Mouse (Mus musculus) large intestine, adult 2 months (tissue): ENCODE data around the gene Tet2. TPM values are rescaled to one million over a fixed set of nuclear protein-coding genes. Genes with fewer than 3 reads are reported as not detected.
"Not testable (repeated sequence)": the region's sequence is repeated elsewhere in the genome, so short reads cannot be mapped to it uniquely, and the experiment has no call there.

Experiments
- DNase-seq: peaks from one replicate; pipeline ENCODE4 v3.0.0-alpha.2; 2012; ENCODE audit warnings: low read depth, low spot score
- WGBS: fragments of 180-500 bp; shearing (Covaris S2); methylation state at CpG from one replicate; pipeline ENCODE4 v1.1.7; 2018; 5-methylcytosine and 5-hydroxymethylcytosine counted together
- polyA plus RNA-seq: library from polyadenylated mRNA; depleted of rRNA; stranded (reverse); fragments of >200 nt; gene quantifications from 2 replicates; pipeline ENCODE4 v1.2.3, GENCODE M21; 2012; rRNA removed

Gene Tet2
- 3.7 and 9.7 TPM in 2 replicates for polyA plus RNA-seq

DNA sequence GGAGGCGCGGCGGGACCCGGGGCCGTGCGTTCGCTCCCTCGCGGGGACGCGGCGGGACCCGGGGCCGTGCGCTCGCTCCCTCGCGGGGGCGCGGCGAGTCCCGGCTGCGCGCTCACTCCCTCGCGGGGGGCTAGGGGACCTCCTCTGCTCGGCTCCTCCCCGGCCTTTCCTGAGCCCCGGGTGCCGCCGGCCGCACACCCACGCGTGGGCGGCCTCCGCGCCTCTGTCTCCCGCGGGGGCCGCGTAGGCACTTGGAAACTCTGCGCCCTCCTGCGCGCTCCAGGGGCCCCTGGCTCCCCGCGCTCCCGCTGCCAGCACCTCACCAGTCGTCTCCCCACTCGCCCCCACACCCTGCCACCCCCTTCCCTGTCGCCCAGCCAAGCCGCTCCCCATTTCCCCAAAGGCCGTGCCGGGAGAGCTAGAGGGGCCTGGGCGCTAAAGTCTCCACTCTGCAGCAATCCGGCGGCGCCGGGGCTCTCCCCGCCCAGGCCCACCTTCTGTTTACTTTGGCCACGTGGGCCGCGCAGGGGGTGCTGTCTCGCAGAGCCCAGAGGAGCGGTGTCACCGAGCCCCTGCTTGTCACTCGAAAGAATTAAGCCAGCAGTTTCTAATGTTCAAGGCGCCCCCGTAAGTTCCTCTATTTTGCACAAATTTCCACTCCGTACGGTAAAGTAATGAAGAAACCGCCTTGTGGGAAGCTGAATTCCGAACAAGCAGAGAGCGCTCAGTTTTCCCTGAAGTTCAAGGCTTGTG, at the start of gene Tet2:
Gene Tet2 (minus strand): TSS at position 589 of the 753 bp plus-strand sequence.
- 1% methylated on average over 73 of the region's 73 CpGs for WGBS
- DNase-seq: no peak

DNA sequence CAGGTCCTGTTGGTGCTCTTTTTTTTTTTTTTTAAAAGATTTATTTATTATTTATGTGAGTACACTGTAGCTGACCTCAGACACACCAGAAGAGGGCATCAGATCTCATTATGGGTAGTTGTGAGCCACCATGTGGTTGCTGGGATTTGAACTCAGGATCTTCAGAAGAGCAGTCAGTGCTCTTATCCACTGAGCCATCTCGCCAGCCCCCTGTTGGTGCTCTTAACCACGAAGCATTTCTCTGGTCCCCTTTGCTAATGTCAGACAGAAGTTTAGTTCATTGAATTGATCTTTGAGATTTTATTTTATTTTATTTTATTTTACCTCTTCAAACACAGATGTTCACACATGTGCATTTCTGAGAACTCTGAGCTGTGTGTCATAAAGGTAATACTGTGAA, 48.1 kb upstream of the Tet2 start:
- DNase-seq: not testable (repeated sequence)
- WGBS: 88% methylated on average over 2 of the region's 2 CpGs

DNA sequence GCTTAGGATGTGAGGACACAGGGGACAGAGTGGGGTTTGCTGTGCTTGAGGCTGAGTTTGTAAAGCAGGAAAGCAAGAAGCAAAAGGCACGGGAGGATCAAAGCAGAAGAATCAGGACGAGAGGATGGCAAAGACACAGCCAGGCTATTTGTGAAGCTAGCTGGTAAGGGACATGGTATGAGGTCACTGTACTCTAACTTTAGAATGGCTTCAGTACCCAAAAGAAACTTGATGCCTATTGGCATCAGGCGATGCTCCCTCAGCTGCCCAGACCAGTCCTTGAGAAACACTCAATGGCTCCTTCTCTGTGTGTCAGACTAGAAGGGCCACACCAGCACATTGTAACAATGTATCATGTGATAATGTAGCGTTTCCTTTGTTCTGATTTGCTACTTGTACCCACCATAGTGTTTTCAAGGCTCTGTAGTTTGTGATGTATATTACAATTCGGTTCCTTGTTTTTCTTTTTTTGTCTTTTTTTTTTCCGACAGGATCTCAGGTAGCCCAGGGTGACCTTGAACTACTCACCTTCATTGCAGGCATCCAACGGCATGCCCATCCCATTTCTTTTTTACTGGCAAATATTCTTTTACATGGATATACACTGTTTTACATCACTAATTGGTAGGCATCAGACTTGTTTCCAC, 45.7 kb upstream of the Tet2 start:
- WGBS: 74% methylated on average over 7 of the region's 7 CpGs
- DNase-seq: no peak

DNA sequence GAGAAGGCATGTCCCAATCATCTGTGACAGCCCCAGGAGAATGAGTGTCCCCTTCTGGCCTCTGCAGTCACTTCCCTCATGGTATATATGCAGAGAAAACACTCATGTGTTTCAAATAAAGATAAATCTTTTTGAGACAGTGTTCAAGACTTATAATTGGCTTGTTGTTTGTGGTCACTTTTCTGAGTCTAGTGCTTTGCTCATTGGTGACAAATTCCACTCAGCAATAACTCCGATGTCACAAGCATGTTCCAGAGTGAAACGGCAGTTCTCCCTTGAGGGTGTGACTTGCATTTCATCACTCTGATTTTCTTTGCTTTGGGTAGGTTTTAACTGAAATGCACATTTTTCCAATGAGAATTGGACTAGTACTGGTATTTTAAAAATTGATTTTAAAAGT, 40.1 kb upstream of the Tet2 start:
- no peak for DNase-seq
- 63% methylated on average over 2 of the region's 2 CpGs for WGBS

DNA sequence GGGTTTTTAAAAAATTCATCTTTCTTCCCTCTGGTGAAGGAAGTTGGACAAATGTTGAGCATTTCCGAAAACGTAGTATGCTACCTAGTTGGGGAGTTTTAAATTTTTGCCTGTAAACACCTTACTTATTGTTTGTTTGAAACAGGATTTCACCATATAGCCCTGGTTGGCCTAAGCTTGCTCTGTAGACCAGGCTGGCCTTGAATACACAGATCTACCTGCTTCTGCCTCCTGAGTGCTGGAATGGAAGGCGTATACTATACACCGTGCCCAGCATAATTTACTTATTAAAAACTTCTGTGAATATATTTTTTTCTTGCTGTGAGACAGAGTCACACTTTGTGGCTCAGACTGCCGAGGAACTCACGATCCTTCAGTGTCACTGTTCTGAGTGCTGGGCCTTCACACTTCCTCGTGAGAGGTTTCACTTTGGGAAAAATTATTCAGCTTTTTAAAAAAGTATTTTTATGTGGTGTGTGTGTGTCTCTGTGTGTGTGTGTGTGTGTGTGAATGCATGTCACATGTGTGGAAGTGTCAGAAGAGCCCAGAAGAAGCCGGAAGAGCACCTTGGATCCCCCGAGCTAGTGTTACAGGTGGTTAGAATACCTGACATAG, 38.6 kb upstream of the Tet2 start:
- WGBS: 80% methylated on average over 9 of the region's 9 CpGs
- DNase-seq: no peak

DNA sequence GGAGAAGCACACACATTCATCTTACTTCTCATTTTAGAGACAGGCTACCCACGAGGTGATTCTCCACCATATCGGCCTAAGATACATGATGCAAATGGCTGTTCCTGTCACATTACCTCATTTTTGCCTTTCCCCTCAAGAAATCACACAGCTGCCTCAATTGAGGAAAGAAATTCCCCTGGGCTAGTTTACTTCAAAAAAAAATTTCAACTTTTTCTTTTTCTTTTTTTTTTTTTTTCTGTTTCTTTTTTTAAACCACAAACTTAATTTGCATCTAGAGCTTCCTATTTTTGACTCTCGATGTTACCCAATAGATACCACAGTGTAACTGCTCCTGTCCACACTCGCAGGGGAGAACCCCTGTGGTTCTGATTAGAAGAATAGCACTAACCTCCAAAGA, 38.0 kb upstream of the Tet2 start:
- 72% methylated on average over 4 of the region's 4 CpGs for WGBS
- no peak for DNase-seq

DNA sequence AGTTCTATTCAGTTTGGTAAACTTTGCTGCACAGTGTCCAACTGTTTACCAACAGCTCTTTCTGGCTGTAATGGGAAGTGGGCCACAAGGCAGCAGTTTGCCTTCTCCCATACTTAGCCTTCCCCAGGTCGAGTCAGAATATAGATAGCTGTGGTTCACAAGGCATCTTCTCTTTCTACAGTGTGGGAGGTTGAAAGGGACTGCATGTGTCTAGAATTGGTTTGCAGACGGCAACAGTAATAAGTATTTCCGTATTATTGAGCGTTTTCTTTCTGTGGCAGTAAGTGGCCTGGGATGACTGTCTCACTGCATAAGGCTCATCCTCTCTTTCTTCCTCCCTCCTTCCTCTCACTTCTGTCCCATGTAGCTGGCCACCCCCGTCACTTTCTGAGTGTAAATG, 37.2 kb upstream of the Tet2 start:
- WGBS: 75% methylated on average over 5 of the region's 5 CpGs
- no peak for DNase-seq

DNA sequence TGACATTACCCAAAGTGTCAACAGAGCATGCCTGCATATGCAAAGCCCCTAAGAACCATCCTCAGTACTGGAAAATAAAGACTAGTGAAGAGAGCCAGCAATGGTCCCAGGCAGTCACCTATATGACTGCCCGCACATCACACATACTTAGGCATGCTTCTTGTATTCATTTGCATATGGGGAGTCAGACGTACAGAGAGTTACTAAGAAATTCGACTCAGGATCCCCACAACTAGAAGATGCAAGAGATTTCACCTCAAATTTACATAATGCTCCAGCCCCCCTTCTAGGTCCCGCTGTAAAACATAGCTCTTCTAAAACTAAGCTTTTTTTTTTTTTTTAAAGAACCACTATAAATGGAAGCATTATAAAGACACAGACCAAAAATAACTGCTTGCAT, 36.6 kb upstream of the Tet2 start:
- WGBS: 76% methylated on average over 4 of the region's 4 CpGs
- no peak for DNase-seq

DNA sequence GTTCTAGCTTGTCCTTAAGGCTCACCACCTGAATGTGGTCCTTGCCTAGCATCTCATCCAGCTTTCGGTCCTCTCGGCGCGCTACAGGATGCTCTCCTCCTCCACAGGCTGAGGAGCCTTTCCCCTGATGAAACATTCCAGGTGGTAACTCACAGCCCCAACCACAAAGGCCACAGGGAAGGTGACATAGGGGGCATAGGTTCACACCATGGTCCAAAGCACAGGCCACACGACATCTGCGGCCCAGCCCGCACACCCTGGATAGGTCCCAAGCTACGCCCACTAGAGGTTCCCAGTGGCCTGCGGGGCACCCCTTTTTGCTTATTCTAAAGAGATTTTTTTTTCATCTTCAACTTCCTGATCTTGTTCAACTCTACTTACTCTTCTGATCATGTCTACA, 34.7 kb upstream of the Tet2 start:
- WGBS: 87% methylated on average over 9 of the region's 9 CpGs
- no peak for DNase-seq

DNA sequence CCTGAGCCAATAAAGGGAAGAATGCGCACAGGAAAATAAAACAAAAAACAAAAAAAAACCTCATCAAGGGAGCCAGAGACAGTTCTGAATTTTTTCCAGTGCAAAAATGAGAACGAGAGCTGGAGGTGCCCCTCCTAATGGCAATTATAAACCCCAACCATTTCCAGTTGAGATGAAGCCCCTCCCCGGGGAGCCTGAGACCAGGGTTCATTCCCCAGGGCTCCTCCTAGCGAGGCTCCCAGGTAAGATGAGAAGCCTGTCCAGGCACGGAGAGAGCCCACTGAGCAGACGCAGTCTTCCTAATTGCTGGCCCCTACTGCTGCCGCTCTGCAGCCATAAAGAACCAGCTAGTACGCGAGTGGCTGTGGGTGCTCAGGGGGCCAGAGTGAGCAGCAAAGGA, 34.2 kb upstream of the Tet2 start:
- 40% methylated on average over 9 of the region's 9 CpGs for WGBS
- DNase-seq: no peak

DNA sequence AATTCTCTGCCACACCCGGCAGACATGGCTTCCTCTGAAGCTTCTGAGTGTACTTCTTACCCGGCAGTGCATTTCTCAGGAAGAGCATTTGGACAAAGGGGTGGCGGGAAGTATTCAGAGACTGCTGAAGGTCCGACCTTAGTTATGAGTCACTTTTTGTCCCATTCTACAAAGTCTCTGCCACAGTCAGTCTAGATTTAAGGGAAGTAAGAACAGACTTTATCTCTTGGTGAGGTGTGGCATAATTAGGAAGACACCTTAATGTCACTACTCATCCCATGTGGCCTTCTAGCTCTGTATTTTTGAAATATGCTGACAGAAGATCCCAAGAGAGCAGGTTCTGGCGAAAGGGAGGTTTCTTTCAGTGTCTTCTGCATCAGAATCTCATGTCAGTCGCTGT, 30.0 kb upstream of the Tet2 start:
- WGBS: 66% methylated on average over 6 of the region's 6 CpGs
- DNase-seq: no peak

DNA sequence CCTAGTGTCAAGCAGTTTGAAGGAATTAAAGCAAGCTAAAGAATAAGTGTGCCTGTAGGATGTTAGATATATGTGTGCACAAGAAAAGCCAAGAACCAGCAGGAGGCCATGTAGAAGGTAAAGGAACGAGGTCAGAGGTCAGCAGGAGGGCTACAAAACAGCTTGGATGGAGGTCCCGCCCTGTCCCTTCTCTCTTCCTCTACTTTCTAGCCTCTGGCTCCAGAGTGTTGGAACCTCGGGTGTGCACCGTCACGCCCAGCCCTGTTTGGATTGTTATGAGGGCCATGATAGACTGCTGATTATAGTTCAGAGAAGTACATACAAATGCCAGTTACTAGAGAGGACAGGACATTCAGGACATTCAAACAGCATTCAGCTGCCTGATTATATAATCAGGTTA, 27.0 kb upstream of the Tet2 start:
- DNase-seq: peak; percentile 21
- 38% methylated on average over 5 of the region's 5 CpGs for WGBS

DNA sequence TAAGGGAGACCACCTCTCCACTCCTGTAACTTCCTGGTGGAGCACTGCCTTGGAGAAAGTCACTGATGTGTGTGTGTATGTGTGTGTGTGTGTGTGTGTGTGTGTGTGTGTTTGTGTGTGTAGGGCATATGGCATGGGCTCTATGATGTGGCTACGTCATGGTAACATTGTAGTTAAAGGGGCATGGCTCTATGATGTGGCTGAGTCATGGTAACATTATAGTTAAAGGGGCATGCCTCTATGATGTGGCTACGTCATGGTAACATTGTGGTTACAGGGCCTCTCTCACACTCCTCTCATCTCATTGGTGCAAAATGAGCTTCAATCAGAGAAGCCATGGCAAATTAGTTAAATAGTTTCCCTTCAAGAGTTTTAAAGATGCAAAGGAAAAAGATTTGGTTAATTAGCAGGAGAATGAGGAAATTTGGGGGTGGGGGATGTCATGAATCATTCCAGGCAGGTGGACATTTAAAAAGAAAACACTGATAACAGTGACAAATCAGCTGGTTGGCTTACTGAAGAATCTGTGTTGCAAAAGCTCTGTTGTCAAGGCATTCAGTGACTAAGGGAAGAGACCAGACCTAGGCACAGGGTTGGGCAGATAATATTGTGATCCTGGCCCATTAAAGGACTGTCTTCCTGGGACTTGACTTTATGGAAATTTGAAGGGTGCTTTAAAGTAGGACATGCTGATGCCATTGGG, 18.7 kb upstream of the Tet2 start:
- no peak for DNase-seq
- WGBS: 74% methylated on average over 2 of the region's 2 CpGs

DNA sequence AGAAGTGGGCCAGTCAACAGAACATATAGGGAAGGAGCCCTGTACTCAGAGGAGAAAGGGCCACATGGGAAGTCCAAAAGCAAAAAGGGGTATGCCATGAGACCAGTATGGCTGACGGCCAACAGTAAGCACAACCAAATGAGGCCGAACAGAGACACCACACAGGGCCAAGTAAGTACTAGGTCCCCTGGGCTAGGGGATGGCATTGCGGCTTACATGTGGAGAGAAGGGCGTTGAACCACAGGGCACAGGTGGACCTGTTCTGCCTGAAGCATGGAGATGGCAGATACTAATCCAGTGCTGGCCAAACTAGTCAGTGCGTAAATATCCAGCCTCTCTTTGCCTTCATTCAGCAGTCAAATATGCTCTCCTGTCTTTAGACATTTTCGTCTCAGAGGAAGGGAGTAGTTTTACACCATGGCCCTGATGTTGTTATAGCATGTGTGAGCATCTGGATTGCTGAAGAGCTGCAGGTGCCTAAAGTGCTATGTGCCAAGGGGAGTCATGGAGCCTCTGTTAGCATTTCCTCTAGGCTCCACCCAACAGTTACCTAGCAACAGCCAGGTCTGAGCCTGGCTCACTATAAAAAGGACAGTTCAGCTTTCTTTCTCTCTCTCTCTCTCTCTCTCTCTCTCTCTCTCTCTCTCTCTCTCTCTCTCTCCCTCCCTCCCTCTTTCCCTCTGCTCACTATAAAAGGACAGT, 14.6 kb upstream of the Tet2 start:
- DNase-seq: no peak
- 82% methylated on average over 6 of the region's 6 CpGs for WGBS

DNA sequence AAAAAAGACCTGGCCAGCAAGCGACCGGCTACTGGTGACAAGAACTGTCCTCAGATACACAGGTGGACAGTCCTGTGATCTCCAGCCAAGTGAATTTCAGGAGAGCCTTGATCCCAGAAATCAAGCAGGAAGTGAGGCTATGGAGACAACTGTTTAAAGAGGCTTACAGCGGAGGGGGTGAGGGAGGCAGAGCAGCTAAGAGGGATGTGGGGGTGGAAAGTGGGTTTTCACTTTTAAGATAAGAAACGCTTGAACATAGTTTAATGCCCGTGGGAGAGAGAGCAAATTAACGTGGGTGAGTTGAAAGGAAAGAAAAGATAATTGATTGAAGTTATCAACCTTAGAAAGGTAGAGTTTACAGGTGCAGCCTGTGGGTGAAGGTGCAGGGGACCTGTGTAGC, 12.7 kb upstream of the Tet2 start:
- DNase-seq: no peak
- 49% methylated on average over 6 of the region's 6 CpGs for WGBS

DNA sequence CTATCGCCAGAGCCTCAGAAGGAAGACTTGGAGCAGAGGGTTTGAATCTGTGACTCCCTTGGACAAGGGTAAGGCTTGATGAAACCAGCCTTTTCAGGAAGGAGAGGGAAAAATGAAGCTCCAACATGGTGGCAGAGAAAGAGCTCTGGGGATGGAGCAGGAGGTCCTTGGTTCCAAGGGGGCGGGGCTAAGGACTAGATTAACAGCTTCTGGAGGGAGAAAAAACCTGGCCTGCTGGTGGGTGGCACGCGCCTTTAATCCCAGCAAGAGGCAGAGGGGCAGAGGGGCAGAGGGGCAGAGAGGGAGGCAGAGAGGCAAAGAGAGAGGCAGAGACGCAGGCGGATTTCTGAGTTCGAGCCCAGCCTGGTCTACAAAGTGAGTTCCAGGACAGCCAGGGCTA, 12.2 kb upstream of the Tet2 start:
- WGBS: 86% methylated on average over 7 of the region's 7 CpGs
- no peak for DNase-seq

DNA sequence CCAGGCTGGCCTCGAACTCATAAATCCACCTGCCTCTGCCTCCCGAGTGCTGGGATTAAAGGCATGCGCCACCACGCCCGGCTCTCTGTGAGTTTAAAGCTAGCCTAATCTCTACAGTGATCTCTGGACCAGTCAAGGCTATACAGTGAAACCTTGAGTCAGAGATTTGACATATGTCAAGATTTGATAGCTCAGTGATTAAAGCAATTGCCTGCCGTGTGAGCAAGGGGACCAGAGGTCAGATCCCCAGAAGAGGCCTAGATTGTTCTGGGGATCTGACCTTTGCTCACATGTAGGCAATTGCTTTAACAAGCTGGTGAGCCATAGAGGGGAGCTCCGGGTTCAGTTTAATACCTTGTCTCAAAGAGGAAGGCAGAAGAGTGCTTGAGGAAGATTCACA, 10.4 kb upstream of the Tet2 start:
- no peak for DNase-seq
- WGBS: 58% methylated on average over 7 of the region's 7 CpGs

DNA sequence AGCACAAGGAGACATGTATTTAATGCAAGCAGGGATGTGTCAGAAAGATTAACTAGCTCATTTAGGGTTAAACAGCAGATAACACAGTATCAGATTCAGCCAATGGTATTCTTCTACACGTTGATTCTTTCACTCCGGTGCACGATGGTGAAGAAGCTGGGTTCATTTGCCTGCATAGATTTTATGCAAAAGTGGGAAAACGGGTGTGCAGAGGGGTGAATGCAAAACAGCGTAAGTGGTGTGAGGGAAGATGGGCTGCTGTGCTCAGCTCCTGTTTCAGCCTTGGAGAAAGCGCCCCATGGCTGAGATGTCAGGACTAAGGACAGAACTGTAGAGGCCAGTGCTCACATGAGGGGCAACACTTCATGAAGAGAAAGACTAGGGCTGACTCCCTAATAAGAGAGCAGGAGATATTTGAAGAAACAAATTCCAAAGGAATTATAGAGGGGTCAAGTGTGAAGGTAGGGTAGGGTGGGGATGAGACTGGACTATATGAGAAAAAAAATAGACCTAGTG, 9.7 kb upstream of the Tet2 start:
- 83% methylated on average over 6 of the region's 6 CpGs for WGBS

DNA sequence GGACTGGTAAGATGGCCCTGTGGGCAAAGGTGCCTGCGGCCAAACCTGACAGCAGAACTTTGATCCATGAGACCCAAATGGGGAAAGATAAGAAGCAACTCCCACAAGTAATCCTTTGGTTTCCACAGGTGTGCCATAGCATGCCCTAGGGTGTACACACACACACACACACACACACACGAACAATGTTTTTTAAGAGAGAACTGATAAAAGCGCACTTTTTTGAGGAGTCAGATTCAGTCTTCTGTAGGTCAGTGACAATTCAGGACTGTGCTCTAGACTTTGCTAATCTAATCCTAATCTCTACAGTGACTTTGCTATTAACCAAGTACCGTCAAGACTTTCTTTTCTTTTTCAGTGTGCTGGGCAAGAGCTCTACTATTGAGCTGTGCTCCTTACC, 9.2 kb upstream of the Tet2 start:
- 95% methylated on average over 4 of the region's 4 CpGs for WGBS

More for the DNA sequence above, 9.7 kb upstream of the Tet2 start:
- no peak for DNase-seq

DNA sequence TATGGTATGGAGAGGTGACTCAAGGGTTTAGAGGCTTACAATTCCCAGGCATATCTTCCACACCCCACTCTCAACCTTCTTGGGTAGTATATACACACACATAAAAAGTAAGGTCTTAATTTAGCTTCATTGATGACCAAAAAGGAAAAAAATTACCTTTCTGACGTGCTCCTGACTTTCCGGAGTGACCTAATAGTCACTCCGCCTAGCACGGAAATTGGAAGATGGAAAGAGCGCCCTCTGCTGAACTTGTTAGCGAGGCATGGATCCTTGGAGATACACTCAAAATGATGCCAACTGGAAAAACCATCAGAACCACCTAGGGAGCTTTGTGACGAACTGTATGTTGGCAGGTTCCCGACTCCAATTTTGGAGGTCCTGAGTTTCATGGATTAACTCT, 7.0 kb upstream of the Tet2 start:
- WGBS: 80% methylated on average over 8 of the region's 8 CpGs

More for the DNA sequence above, 9.2 kb upstream of the Tet2 start:
- no peak for DNase-seq

More for the DNA sequence above, 7.0 kb upstream of the Tet2 start:
- no peak for DNase-seq
